Mouse (Mus musculus): ENCODE results near the gene Tmem160.

DNA sequence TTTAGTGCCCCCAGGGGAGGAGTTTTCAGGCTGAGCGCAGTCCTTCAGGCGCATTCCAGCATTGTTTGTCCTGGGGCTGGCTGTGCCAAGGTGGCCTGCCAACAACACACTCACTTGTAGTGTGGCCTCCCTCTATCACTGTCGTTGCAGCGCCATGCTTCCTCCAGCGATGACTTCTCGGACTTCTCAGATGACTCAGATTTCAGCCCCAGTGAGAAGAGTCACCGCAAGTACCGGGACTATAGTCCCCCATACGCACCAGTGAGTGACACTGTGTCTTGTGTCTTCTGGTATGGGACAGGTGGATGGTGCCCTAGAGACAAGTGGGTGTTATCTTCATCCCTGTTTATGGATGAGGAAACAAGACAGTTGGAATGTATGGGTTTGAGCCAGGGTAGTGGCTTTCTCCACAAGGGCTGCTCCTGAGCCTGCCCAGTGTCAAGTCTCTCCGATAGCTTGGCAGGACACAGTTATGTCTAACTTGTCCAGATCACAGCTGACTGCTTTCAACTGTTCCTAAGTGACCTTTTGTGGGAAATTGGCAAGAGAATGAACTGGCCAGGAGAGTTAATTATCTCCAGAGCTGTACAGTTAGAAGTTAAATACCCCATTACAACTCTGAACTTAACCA is 35.3 kb upstream of the Tmem160 start:
- TF ChIP-seq EP300 (IDR thresholded peaks at IDR 0.05; ENCODE audit: low read depth) (no peak), CTCF (IDR thresholded peaks at IDR 0.05; ENCODE audit: low read depth) (peak; percentile 3)

Measured in heart, postnatal 0 days (tissue).